Mouse (Mus musculus) NIH3T3 (cell line): ENCODE measurements around the gene Sox5.
A peak's percentile ranks its signal among the peaks of the same experiment; 100 is the strongest.

Experiments
- DNase-seq: peaks from one replicate; pipeline ENCODE4 v3.0.0-alpha.2; 2012; ENCODE audit warnings: low read depth

Gene Sox5

DNA sequence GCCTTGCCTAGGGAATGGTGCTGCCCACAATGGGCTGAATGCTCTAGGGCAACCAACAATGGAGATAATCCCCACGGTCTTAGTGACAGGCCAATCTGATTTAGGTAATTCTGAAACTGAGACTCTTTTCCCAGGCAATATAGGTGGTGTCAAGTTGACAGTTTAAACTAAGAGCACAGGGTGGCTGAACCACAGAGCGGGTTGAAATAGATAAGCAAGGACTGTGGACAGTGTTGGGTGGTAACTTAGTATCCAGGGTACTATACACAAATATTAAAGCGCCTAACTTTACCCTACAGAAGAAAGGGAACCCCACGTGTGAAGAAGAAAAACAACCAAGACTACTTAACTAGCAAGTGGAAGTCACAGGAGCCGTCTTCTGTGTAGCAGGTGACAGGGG lies 838.7 kb downstream of the Sox5 start:
- DNase-seq = no peak

- DNase-seq = no peak
Measured at GRCm38 (mm10) chr6:143941291-143941785, 840.4 kb downstream of the Sox5 start.

- DNase-seq = no peak
Measured at GRCm38 (mm10) chr6:143923146-143923545, 858.6 kb downstream of the Sox5 start.

DNA sequence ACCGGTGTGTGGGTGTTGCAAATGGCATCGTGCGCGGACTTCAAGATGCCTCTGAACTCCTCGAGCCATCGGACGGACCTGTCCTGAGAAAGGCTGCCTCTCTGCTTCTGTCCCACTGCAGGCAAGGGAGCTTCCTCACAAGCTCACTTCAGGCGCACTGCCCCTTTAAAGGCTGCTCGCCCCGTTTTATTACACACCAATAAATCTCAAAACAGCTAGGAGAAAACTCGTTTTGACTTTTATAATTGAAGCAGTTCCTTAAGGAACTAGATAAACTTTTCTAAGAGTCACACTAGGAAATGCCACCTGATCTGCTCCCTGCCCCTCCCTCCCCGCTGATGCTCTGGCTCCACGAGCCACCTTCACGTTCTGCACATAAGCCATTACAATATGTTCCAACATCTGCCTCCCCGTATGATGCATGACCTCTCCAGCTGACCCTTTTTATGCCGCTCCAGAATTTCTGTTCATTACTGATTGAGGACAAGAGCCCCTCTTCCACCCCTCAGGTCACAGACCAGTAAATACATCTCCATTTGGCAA lies 863.3 kb downstream of the Sox5 start:
- no peak for DNase-seq

DNA sequence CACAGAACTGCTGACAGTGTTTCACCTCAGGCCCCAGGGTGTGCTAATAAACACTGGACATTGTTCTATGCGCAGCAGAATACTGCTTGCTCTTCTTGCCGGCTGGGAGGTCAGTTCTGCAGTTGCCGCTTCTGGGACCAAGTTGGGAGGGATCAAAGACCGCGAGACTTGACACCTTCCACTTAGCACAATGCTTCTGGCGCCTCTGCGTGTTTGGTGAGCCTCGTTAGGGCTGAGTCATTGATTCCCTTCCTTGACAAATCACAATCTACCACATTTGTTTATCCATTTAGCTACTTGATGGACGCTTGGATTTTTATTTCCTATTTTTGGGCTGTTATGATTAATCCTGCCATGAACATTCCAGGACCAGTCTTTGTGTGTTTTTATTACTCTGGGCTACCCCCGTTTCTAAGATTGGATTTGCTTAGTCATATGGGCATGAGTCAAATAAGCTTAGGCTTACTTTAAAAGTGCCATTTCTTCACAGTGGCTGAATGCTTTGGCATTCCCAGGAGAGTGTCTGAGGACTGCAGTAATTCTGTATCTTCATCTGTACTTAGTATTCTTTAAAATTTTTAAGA lies 865.5 kb downstream of the Sox5 start:
- DNase-seq = peak; percentile 94

DNA sequence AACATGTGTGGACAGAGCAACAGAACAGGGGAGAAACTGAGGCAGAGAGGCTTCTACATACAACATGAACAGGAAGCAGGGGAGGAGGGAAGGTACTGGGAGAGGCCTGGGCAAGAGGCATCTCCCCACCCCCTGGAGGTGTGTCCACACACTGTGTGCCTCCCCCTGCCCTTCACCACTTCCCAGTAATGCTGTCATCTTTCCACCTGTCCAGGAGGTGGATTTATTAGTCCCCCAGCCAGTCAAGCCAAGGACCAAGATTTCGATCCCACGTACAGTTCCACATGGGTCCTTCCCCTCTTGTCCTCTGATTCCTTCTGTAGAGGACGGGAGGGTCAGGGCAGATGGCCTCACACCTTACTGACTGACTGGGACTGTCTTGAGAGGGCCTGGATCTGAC lies 866.1 kb downstream of the Sox5 start:
- no peak for DNase-seq

DNA sequence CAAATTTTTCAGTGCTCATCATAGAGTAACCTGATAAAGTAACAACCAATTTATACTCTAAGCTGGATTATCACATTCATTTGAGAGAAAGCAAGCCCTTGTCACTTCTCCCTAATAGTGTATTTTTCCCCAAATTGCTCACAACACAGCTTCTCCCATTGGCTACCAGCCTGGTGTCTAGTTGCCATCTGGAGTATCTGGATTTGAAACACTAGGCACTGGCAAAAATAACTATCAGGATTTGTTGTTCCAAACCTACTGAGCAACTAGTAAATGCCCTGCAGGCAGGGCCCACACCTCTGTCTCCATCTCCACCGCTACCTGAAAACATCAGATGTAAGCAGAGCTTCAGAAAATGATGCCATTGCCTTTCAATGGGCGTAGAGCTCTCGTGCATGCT lies 869.5 kb downstream of the Sox5 start:
- no peak for DNase-seq

DNA sequence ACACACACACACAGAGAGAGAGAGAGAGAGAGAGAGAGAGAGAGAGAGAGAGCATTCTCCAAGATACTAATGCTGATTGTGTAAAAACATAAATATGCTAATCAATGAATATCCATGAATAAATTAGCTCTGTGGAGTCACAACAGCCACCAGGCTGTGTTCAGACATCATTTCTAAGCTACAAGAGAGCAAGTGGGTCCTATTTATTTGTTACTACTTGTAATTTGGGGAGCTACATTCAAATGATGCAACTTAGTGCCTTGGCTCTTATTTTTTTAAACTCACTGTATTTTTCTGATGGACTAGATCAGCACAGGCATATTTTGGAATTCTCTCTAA lies 877.1 kb downstream of the Sox5 start:
- DNase-seq = no peak

GRCm38 (mm10) chr6:143903981-143904692 lies 877.6 kb downstream of the Sox5 start:
- DNase-seq = no peak

GRCm38 (mm10) chr6:143900871-143901270 lies 880.9 kb downstream of the Sox5 start:
- no peak for DNase-seq

DNA sequence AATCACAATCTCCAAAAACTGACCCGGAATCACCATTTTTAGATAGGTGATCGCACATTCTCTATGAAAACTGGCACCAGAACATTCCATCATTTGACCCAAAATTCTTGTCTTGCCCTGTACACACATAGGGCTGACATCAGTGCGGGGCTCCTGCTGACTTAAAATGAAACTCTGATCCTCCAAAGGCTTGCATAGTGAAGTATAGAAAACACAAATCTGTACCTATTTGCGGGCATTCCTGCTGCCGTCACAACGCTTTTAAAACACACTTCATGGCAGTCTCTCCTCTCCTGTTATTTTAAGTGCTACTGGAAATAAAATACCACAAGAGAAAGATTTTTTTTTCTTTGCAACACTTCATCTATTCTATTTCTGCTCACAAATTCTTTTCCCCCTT lies 886.7 kb downstream of the Sox5 start:
- no peak for DNase-seq

GRCm38 (mm10) chr6:143892869-143893268 lies 888.9 kb downstream of the Sox5 start:
- no peak for DNase-seq

GRCm38 (mm10) chr6:143888556-143888955 lies 893.2 kb downstream of the Sox5 start:
- peak; percentile 59 for DNase-seq

DNA sequence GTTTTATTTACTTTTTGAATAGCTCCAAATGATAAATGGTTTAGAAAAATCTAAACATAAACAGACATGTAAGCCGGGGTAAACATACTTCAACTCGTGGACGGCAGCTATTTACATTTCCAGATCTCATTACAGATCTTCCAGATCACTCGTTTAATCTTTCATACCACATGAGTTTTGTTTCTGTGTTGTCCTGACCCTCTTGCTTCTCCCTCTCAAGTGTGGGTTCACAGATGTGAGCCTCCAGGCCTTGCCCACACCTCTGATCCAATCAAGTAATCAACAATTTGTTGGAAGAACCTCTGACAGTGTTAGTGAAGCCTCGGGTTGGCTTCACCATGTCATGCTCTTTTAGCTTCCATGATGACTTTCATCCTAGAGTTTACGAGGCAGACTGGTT lies 903.3 kb downstream of the Sox5 start:
- no peak for DNase-seq

- DNase-seq = no peak
Measured at GRCm38 (mm10) chr6:143868790-143869189, 913.0 kb downstream of the Sox5 start.

DNA sequence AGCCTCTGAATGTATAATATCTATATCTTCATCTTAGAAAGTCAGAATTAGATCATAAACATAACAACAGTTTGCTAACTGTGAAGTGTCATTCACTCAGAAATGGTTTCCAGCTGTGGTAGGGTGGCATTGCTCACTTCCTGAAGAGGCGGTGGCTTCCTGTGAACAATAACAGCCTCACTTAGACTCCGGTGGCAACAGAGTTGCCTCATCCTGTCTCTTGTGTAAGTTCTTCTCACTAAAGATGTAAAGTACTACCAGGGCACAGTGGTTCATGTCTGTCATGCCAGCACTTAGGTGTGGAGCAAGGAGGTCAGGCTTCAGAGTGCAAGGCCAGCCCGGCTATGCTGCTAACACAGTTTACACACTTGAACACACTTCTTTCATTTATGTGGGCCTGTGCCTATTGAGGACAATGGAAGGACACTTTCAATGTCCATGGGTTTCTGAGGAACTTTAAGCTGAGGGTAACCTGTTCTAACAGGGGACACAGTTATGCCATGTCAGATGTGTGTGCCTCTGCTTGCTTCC lies 913.6 kb downstream of the Sox5 start:
- peak; percentile 70 for DNase-seq

DNA sequence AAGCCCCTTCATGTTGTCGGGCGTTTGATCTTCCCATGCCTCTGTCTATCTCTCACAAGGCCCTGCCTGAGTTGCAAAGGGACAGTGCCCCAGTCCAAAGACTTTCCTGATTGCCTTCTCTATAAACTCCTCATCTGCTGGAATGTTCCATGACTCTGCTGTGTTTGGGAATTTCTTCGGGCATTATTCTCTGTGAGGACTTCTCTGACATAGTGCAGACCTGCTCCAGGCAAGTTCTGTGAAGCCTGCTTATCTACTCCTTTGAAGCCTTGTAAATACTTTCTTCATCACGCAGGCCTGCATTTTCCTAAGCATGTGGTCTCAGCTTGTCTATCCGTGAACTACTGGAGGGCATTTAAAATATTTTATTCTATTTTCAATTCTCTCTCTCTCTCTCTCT lies 914.7 kb downstream of the Sox5 start:
- no peak for DNase-seq

- DNase-seq = no peak
Measured at GRCm38 (mm10) chr6:143866566-143866965, 915.2 kb downstream of the Sox5 start.

DNA sequence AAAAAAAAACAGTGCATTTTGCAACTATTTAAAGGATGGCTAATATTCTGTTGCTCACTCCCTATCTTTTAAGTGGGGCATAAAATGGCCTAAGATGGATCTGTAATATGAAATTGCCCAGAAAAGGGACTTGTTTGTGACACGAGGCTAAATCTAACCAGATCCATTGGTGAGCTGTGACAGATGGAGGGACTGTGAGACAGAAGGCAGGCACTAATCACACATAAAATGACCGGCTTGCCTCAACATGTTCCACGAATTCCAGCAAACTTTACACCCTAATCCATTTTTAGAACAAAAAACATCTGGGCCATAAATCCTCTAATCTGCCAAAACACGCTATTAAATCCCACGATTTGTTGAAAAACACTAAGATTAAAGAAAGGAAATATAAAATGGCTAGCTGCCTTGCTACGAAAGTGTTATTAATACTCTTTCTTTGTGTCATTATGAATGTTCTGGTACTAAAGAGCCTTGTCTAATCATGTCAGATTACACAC lies 919.1 kb downstream of the Sox5 start:
- DNase-seq = no peak

- no peak for DNase-seq
Measured at GRCm38 (mm10) chr6:143860036-143860435, 921.7 kb downstream of the Sox5 start.

- DNase-seq = peak; percentile 29
Measured at GRCm38 (mm10) chr6:143859535-143859934, 922.2 kb downstream of the Sox5 start.

DNA sequence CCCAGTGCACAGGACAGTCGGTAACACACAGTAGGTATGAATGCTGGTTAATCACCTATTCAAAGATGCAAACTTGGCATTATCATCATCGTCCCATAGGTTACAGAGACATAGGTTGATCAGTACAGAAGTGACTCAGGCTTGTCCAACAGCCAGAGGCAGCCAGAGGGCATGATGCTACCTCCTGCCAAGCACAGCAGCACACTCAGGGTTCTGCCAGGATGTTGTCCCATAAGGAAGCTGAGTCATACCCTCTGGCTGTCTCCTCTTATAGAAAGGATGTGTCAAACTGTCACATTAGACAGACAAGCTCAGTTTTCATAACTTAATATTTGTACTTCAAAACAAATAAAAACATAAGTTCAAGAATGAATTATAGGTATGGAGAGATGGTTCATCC lies 923.2 kb downstream of the Sox5 start:
- DNase-seq = peak; percentile 81

DNA sequence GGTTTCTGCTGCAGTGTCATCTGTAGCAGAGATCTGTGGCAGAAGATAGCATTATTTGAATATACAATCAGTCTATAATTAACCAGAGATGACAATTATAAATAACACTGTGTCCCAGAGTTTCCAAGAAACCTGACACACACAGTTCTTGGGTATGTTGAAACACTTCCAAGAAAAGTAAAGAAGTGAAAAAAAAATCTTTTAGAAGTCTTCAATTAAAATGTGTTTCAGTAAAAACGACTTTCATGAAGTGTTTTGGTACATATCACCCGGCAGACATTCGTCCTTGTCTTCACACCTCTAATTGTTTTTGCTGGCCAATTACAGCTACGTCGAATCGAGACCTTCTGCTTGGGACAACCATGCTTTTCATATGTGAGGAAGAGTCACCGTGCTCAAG lies 924.4 kb downstream of the Sox5 start:
- DNase-seq = no peak
